In the genomic region with DNA sequence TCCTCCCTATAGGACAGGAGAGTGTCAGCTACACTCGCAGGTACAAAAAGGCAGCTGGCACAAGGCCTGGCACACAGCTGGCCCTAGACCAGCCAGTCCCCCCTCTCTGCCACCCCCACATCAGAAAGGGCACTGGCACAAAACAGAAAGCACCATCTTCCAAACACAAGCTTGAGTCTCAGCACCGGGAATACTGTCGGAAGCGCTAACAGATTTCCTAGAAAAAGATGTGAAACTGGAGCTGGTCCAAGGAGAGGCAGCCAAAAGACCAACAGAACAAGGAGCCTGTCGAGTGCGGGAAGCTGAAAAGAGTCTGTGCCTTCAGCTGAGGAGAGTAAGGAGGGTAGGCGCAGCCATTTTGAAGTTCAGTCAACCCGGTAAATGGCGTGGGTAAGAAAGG, we compare ENCODE assay signal across 10 mouse cellular contexts. TPM values are rescaled to one million over a fixed set of nuclear protein-coding genes. Genes with fewer than 3 reads are reported as not detected.
DNase-seq lines count a peak whose midpoint lies in the region; ATAC-seq and TF ChIP-seq lines count a peak whose summit lies in the region.
"Had no signal": no experiment of that assay in that cellular context is flagged by ENCODE, and none has a peak within 500 bp of the region (broad histone marks: within the 10 kb centered on the region; RNA-seq: fewer than 3 reads in every experiment).

No protein-coding gene starts in this region.

- no peaks in the 10 kb centered on the region for H3K9me3 ChIP-seq in forebrain, embryonic 13.5 days (replicated peaks)
- H3K9me3 ChIP-seq in forebrain, embryonic 12.5 days: no peaks in the 10 kb centered on the region
- H3K9me3 ChIP-seq in midbrain, postnatal 0 days (ENCODE audit: low read length): no peaks in the 10 kb centered on the region
- H3K9me3 ChIP-seq in midbrain, embryonic 16.5 days (replicated peaks; ENCODE audit: control insufficient read depth, low read length, poor library complexity, severe bottlenecking): no peaks in the 10 kb centered on the region
- H3K9me3 ChIP-seq: embryonic facial prominence, embryonic 13.5 days; lung, embryonic 15.5 days had no signal

- no peaks in the 10 kb centered on the region for H3K27me3 ChIP-seq in forebrain, embryonic 13.5 days
- no peaks in the 10 kb centered on the region for H3K27me3 ChIP-seq in forebrain, embryonic 12.5 days
- no peaks in the 10 kb centered on the region for H3K27me3 ChIP-seq in midbrain, postnatal 0 days (ENCODE audit: insufficient read depth, low read length)
- H3K27me3 ChIP-seq in midbrain, embryonic 16.5 days (ENCODE audit: control insufficient read depth, insufficient read depth, low read depth, low read length): no peaks in the 10 kb centered on the region
- H3K27me3 ChIP-seq: embryonic facial prominence, embryonic 13.5 days; lung, embryonic 15.5 days had no signal

- H3K9ac ChIP-seq in forebrain, embryonic 13.5 days: no peak overlapping the region
- H3K9ac ChIP-seq in forebrain, embryonic 12.5 days: no peak overlapping the region
- H3K9ac ChIP-seq in midbrain, postnatal 0 days (replicated peaks; ENCODE audit: low read length, poor library complexity, severe bottlenecking): no peak overlapping the region
- H3K9ac ChIP-seq in midbrain, embryonic 16.5 days (ENCODE audit: low read depth, low read length): no peak overlapping the region
- H3K9ac ChIP-seq: embryonic facial prominence, embryonic 13.5 days; lung, embryonic 15.5 days had no signal

- no peak overlapping the region for H3K4me3 ChIP-seq in forebrain, embryonic 13.5 days
- no peak overlapping the region for H3K4me3 ChIP-seq in forebrain, embryonic 12.5 days (replicated peaks)
- no peak overlapping the region for H3K4me3 ChIP-seq in midbrain, postnatal 0 days (ENCODE audit: low read depth, low read length)
- H3K4me3 ChIP-seq in midbrain, embryonic 16.5 days (ENCODE audit: low read depth, low read length): no peak overlapping the region
- H3K4me3 ChIP-seq: embryonic facial prominence, embryonic 13.5 days; lung, embryonic 15.5 days had no signal

- peak overlapping the region; percentile 54 for H3K27ac ChIP-seq in forebrain, embryonic 13.5 days
- H3K27ac ChIP-seq in forebrain, embryonic 12.5 days: no peak overlapping the region
- peak overlapping the region; percentile 38; the same call in 1 of the 2 replicates for H3K27ac ChIP-seq in midbrain, postnatal 0 days (ENCODE audit: low read depth, low read length)
- H3K27ac ChIP-seq in midbrain, embryonic 16.5 days (ENCODE audit: low read length): no peak overlapping the region
- H3K27ac ChIP-seq: embryonic facial prominence, embryonic 13.5 days; lung, embryonic 15.5 days had no signal

- H3K4me2 ChIP-seq in forebrain, embryonic 13.5 days: no peak overlapping the region
- H3K4me2 ChIP-seq in forebrain, embryonic 12.5 days: no peak overlapping the region
- no peak overlapping the region for H3K4me2 ChIP-seq in midbrain, postnatal 0 days (ENCODE audit: low read depth, low read length, poor library complexity, severe bottlenecking)
- H3K4me2 ChIP-seq in midbrain, embryonic 16.5 days (ENCODE audit: low read length): no peak overlapping the region
- H3K4me2 ChIP-seq: embryonic facial prominence, embryonic 13.5 days; lung, embryonic 15.5 days had no signal

- DNase-seq in midbrain, postnatal 0 days (ENCODE audit: low spot score): peak; percentile 52
- peak; percentile 28 to 57 for DNase-seq in layer of hippocampus, adult 18-20 months (ENCODE audit: low spot score in 2 of 2)
- DNase-seq in telencephalon, adult 2 months (ENCODE audit: low read depth, low spot score): peak; percentile 58
- no peak for DNase-seq in spleen, postnatal 4 days (ENCODE audit: low spot score in 2 of 2)
- no peak for DNase-seq in adrenal gland, postnatal 36 days

- no peak for ATAC-seq in forebrain, embryonic 13.5 days
- ATAC-seq in forebrain, embryonic 12.5 days (ENCODE audit: low FRiP score): no peak
- ATAC-seq in midbrain, postnatal 0 days (ENCODE audit: low FRiP score): no peak
- no peak for ATAC-seq in midbrain, embryonic 16.5 days

- peaks cover 6% of the 10 kb centered on the region for H3K4me1 ChIP-seq in forebrain, embryonic 13.5 days
- no peaks in the 10 kb centered on the region for H3K4me1 ChIP-seq in forebrain, embryonic 12.5 days
- no peaks in the 10 kb centered on the region for H3K4me1 ChIP-seq in midbrain, postnatal 0 days (ENCODE audit: insufficient read depth, low read length)
- no peaks in the 10 kb centered on the region for H3K4me1 ChIP-seq in midbrain, embryonic 16.5 days (ENCODE audit: control insufficient read depth, insufficient read depth, low read length)
- H3K4me1 ChIP-seq: embryonic facial prominence, embryonic 13.5 days; lung, embryonic 15.5 days had no signal

- 61% methylated on average over 9 of the region's 9 CpGs for WGBS in forebrain, embryonic 13.5 days
- WGBS in forebrain, embryonic 12.5 days: 86% methylated on average over 9 of the region's 9 CpGs
- 71% methylated on average over 9 of the region's 9 CpGs for WGBS in midbrain, postnatal 0 days
- WGBS in midbrain, embryonic 16.5 days: 82% methylated on average over 9 of the region's 9 CpGs

- no peak for TF ChIP-seq CTCF in midbrain, postnatal 0 days (IDR thresholded peaks at IDR 0.05)

- H3K36me3 ChIP-seq in forebrain, embryonic 13.5 days (ENCODE audit: poor library complexity, severe bottlenecking): peaks cover 30% of the 10 kb centered on the region
- peaks cover 27% of the 10 kb centered on the region for H3K36me3 ChIP-seq in forebrain, embryonic 12.5 days (replicated peaks)
- 0 out of 2 replicates have a peak, but pooled peaks cover 4% of the 10 kb centered on the region for H3K36me3 ChIP-seq in midbrain, postnatal 0 days (ENCODE audit: insufficient read depth, low read length)
- peaks cover 6% of the 10 kb centered on the region for H3K36me3 ChIP-seq in midbrain, embryonic 16.5 days (ENCODE audit: control insufficient read depth, insufficient read depth, low read length)

RNA-seq across cellular contexts. Expression of a gene that starts 13.4 kb away (rescaled TPM):
- 16.1 and 19.1 TPM in 2 replicates for polyA plus RNA-seq in forebrain, embryonic 13.5 days (2015; fragmentation: Nextera tagmentation; extraction: Ambion mirVana)
- 16.3 and 17.7 TPM in 2 replicates for polyA plus RNA-seq in forebrain, embryonic 12.5 days (2016; fragmentation: Nextera tagmentation; extraction: Ambion mirVana)
- 17.1 and 21.3 TPM in 2 replicates for total RNA-seq in midbrain, postnatal 0 days (2014; rRNA removed)
- 12.2 and 17.7 TPM in 2 replicates for polyA plus RNA-seq in midbrain, postnatal 0 days (2015; fragmentation: Nextera tagmentation; extraction: Ambion mirVana)
- polyA plus RNA-seq in midbrain, embryonic 16.5 days (2015; fragmentation: Nextera tagmentation; extraction: Ambion mirVana): 10.7 and 12.7 TPM in 2 replicates
- total RNA-seq in layer of hippocampus, adult 18-20 months (2021): 10 to 100 TPM; 11.3 to 13.2 TPM
- total RNA-seq in adrenal gland, postnatal 36 days (2021): 10 to 100 TPM; 11.6 to 12.2 TPM

RNA-seq across cellular contexts. Expression of a gene that starts 23.3 kb away (rescaled TPM):
- polyA plus RNA-seq in forebrain, embryonic 13.5 days (2015; fragmentation: Nextera tagmentation; extraction: Ambion mirVana): 33.5 and 35.6 TPM in 2 replicates
- 35.4 and 36.5 TPM in 2 replicates for polyA plus RNA-seq in forebrain, embryonic 12.5 days (2016; fragmentation: Nextera tagmentation; extraction: Ambion mirVana)
- 60.7 and 77.3 TPM in 2 replicates for total RNA-seq in midbrain, postnatal 0 days (2014; rRNA removed)
- 42.0 and 46.4 TPM in 2 replicates for polyA plus RNA-seq in midbrain, postnatal 0 days (2015; fragmentation: Nextera tagmentation; extraction: Ambion mirVana)
- polyA plus RNA-seq in midbrain, embryonic 16.5 days (2015; fragmentation: Nextera tagmentation; extraction: Ambion mirVana): 48.1 and 51.3 TPM in 2 replicates
- total RNA-seq in layer of hippocampus, adult 18-20 months (2021): 10 to 100 TPM; 79.9 to 88.1 TPM
- total RNA-seq in adrenal gland, postnatal 36 days (2021): 10 to 100 TPM; 24.3 to 32.0 TPM

Comparison
In these comparisons a context has a peak if more than half of its experiments do, and no peak if none do; other contexts are left out.
1. H3K27ac ChIP-seq: peak in forebrain, embryonic 13.5 days (single experiment) and midbrain, postnatal 0 days (single experiment); none in forebrain, embryonic 12.5 days (single experiment) and midbrain, embryonic 16.5 days (single experiment).
2. DNase-seq: peak in midbrain, postnatal 0 days (single experiment), layer of hippocampus, adult 18-20 months (2 of 2) and telencephalon, adult 2 months (single experiment); none in spleen, postnatal 4 days (0 of 2) and adrenal gland, postnatal 36 days (0 of 2).